Mouse (Mus musculus): ENCODE measurements around the gene Rnft2. TPM values are rescaled to one million over a fixed set of nuclear protein-coding genes. Genes with fewer than 3 reads are reported as not detected.

Gene Rnft2
- polyA plus RNA-seq, 1 experiment from 2014 or later = 2.4 TPM

GRCm38 (mm10) chr5:118260055-118260454 is 15.1 kb upstream of the Rnft2 start:
- H3K36me3 ChIP-seq (ENCODE audit: control insufficient read depth, insufficient read depth, low read length) = peaks cover 23% of the 10 kb centered on the region
- no peaks in the 10 kb centered on the region for H3K27me3 ChIP-seq (ENCODE audit: control insufficient read depth, insufficient read depth, low read length)
- H3K4me2 ChIP-seq = no peak overlapping the region
- no peak for ATAC-seq (replicated peaks; ENCODE audit: insufficient number of reproducible peaks, low FRiP score, low TSS enrichment)
- no peaks in the 10 kb centered on the region for H3K4me1 ChIP-seq (ENCODE audit: control insufficient read depth, insufficient read depth, low read length)
- no peak overlapping the region for H3K4me3 ChIP-seq (ENCODE audit: low read depth, low read length)
- no peaks in the 10 kb centered on the region for H3K9me3 ChIP-seq (replicated peaks; ENCODE audit: control insufficient read depth, low read length)
- H3K9ac ChIP-seq (ENCODE audit: low read depth, low read length) = no peak overlapping the region
- WGBS (ENCODE audit: insufficient replicate concordance) = 79% methylated on average over 10 of the region's 10 CpGs
- no peak overlapping the region for H3K27ac ChIP-seq (ENCODE audit: low read depth, low read length)

GRCm38 (mm10) chr5:118259636-118260035 is 14.7 kb upstream of the Rnft2 start:
- H3K4me3 ChIP-seq (ENCODE audit: low read depth, low read length) = no peak overlapping the region
- H3K36me3 ChIP-seq (ENCODE audit: control insufficient read depth, insufficient read depth, low read length) = peaks cover 23% of the 10 kb centered on the region
- H3K4me2 ChIP-seq = no peak overlapping the region
- no peaks in the 10 kb centered on the region for H3K4me1 ChIP-seq (ENCODE audit: control insufficient read depth, insufficient read depth, low read length)
- no peak for ATAC-seq (replicated peaks; ENCODE audit: insufficient number of reproducible peaks, low FRiP score, low TSS enrichment)
- H3K9me3 ChIP-seq (replicated peaks; ENCODE audit: control insufficient read depth, low read length) = no peaks in the 10 kb centered on the region
- whole genome bisulfite sequencing (ENCODE audit: insufficient replicate concordance) = 74% methylated on average over 6 of the region's 6 CpGs
- H3K27me3 ChIP-seq (ENCODE audit: control insufficient read depth, insufficient read depth, low read length) = no peaks in the 10 kb centered on the region
- no peak overlapping the region for H3K27ac ChIP-seq (ENCODE audit: low read depth, low read length)
- H3K9ac ChIP-seq (ENCODE audit: low read depth, low read length) = no peak overlapping the region

GRCm38 (mm10) chr5:118259152-118259551 is 14.2 kb upstream of the Rnft2 start:
- no peak overlapping the region for H3K4me2 ChIP-seq
- H3K4me3 ChIP-seq (ENCODE audit: low read depth, low read length) = no peak overlapping the region
- H3K4me1 ChIP-seq (ENCODE audit: control insufficient read depth, insufficient read depth, low read length) = no peaks in the 10 kb centered on the region
- peaks cover 23% of the 10 kb centered on the region for H3K36me3 ChIP-seq (ENCODE audit: control insufficient read depth, insufficient read depth, low read length)
- no peaks in the 10 kb centered on the region for H3K27me3 ChIP-seq (ENCODE audit: control insufficient read depth, insufficient read depth, low read length)
- ATAC-seq (replicated peaks; ENCODE audit: insufficient number of reproducible peaks, low FRiP score, low TSS enrichment) = no peak
- no peak overlapping the region for H3K27ac ChIP-seq (ENCODE audit: low read depth, low read length)
- WGBS (ENCODE audit: insufficient replicate concordance) = 76% methylated on average over 6 of the region's 6 CpGs
- no peaks in the 10 kb centered on the region for H3K9me3 ChIP-seq (replicated peaks; ENCODE audit: control insufficient read depth, low read length)
- no peak overlapping the region for H3K9ac ChIP-seq (ENCODE audit: low read depth, low read length)

- Histone ChIP-seq H3K27me3 (ENCODE audit: control insufficient read depth, insufficient read depth, low read length) (no peaks in the 10 kb centered on the region), H3K4me2 (no peak overlapping the region), H3K4me3 (ENCODE audit: low read depth, low read length) (no peak overlapping the region), H3K9ac (ENCODE audit: low read depth, low read length) (no peak overlapping the region), H3K4me1 (ENCODE audit: control insufficient read depth, insufficient read depth, low read length) (no peaks in the 10 kb centered on the region), H3K36me3 (ENCODE audit: control insufficient read depth, insufficient read depth, low read length) (peaks cover 19% of the 10 kb centered on the region), H3K9me3 (replicated peaks; ENCODE audit: control insufficient read depth, low read length) (no peaks in the 10 kb centered on the region), H3K27ac (ENCODE audit: low read depth, low read length) (no peak overlapping the region)
- 90% methylated on average over 4 of the region's 4 CpGs for WGBS (ENCODE audit: insufficient replicate concordance)
- no peak for ATAC-seq (replicated peaks; ENCODE audit: insufficient number of reproducible peaks, low FRiP score, low TSS enrichment)
These were observed 12.1 kb upstream of the Rnft2 start for GRCm38 (mm10) chr5:118256981-118257380.

GRCm38 (mm10) chr5:118253551-118253950 is 8.6 kb upstream of the Rnft2 start:
- Histone ChIP-seq H3K4me2 (no peak overlapping the region), H3K27me3 (ENCODE audit: control insufficient read depth, insufficient read depth, low read length) (no peaks in the 10 kb centered on the region), H3K9me3 (replicated peaks; ENCODE audit: control insufficient read depth, low read length) (no peaks in the 10 kb centered on the region), H3K4me3 (ENCODE audit: low read depth, low read length) (no peak overlapping the region), H3K4me1 (ENCODE audit: control insufficient read depth, insufficient read depth, low read length) (no peaks in the 10 kb centered on the region), H3K27ac (ENCODE audit: low read depth, low read length) (no peak overlapping the region), H3K9ac (ENCODE audit: low read depth, low read length) (no peak overlapping the region), H3K36me3 (ENCODE audit: control insufficient read depth, insufficient read depth, low read length) (peaks cover 8% of the 10 kb centered on the region)
- 81% methylated on average over 3 of the region's 3 CpGs for WGBS (ENCODE audit: insufficient replicate concordance)
- no peak for ATAC-seq (replicated peaks; ENCODE audit: insufficient number of reproducible peaks, low FRiP score, low TSS enrichment)

- no peak for ATAC-seq (replicated peaks; ENCODE audit: insufficient number of reproducible peaks, low FRiP score, low TSS enrichment)
- H3K4me2 ChIP-seq = no peak overlapping the region
- H3K27me3 ChIP-seq (ENCODE audit: control insufficient read depth, insufficient read depth, low read length) = no peaks in the 10 kb centered on the region
- H3K4me3 ChIP-seq (ENCODE audit: low read depth, low read length) = no peak overlapping the region
- WGBS (ENCODE audit: insufficient replicate concordance) = 88% methylated on average over 7 of the region's 7 CpGs
- no peaks in the 10 kb centered on the region for H3K9me3 ChIP-seq (replicated peaks; ENCODE audit: control insufficient read depth, low read length)
- H3K9ac ChIP-seq (ENCODE audit: low read depth, low read length) = no peak overlapping the region
- H3K4me1 ChIP-seq (ENCODE audit: control insufficient read depth, insufficient read depth, low read length) = 0 out of 2 replicates have a peak, but pooled peaks cover 3% of the 10 kb centered on the region
- H3K27ac ChIP-seq (ENCODE audit: low read depth, low read length) = no peak overlapping the region
- H3K36me3 ChIP-seq (ENCODE audit: control insufficient read depth, insufficient read depth, low read length) = no peaks in the 10 kb centered on the region; the same call in 1 of the 2 replicates
These were observed 6.1 kb upstream of the Rnft2 start for GRCm38 (mm10) chr5:118250987-118251386.

- WGBS (ENCODE audit: insufficient replicate concordance) = 84% methylated on average over 8 of the region's 8 CpGs
- no peak for ATAC-seq (replicated peaks; ENCODE audit: insufficient number of reproducible peaks, low FRiP score, low TSS enrichment)
- Histone ChIP-seq H3K27me3 (ENCODE audit: control insufficient read depth, insufficient read depth, low read length) (no peaks in the 10 kb centered on the region), H3K4me1 (ENCODE audit: control insufficient read depth, insufficient read depth, low read length) (peaks cover 11% of the 10 kb centered on the region; the same call in 1 of the 2 replicates), H3K36me3 (ENCODE audit: control insufficient read depth, insufficient read depth, low read length) (no peaks in the 10 kb centered on the region; the same call in 1 of the 2 replicates), H3K4me2 (no peak overlapping the region), H3K9me3 (replicated peaks; ENCODE audit: control insufficient read depth, low read length) (no peaks in the 10 kb centered on the region), H3K4me3 (ENCODE audit: low read depth, low read length) (no peak overlapping the region), H3K27ac (ENCODE audit: low read depth, low read length) (no peak overlapping the region), H3K9ac (ENCODE audit: low read depth, low read length) (no peak overlapping the region)
These were observed 2.5 kb upstream of the Rnft2 start for GRCm38 (mm10) chr5:118247378-118247777.

GRCm38 (mm10) chr5:118245606-118246308 is 841 bp upstream of the Rnft2 start:
- Histone ChIP-seq H3K4me1 (ENCODE audit: control insufficient read depth, insufficient read depth, low read length) (peaks cover 11% of the 10 kb centered on the region), H3K36me3 (ENCODE audit: control insufficient read depth, insufficient read depth, low read length) (no peaks in the 10 kb centered on the region; the same call in 1 of the 2 replicates), H3K27ac (ENCODE audit: low read depth, low read length) (peak overlapping the region; percentile 64), H3K27me3 (ENCODE audit: control insufficient read depth, insufficient read depth, low read length) (no peaks in the 10 kb centered on the region), H3K9ac (ENCODE audit: low read depth, low read length) (peak overlapping the region; percentile 80), H3K4me2 (peak overlapping the region; percentile 88), H3K4me3 (ENCODE audit: low read depth, low read length) (peak overlapping the region; percentile 75), H3K9me3 (replicated peaks; ENCODE audit: control insufficient read depth, low read length) (no peaks in the 10 kb centered on the region)
- ATAC-seq (replicated peaks; ENCODE audit: insufficient number of reproducible peaks, low FRiP score, low TSS enrichment) = no peak
- WGBS (ENCODE audit: insufficient replicate concordance) = 8% methylated on average over 15 of the region's 15 CpGs

GRCm38 (mm10) chr5:118239671-118240070 is 5.2 kb downstream of the Rnft2 start:
- WGBS (ENCODE audit: insufficient replicate concordance) = 78% methylated on average over 12 of the region's 12 CpGs

More at GRCm38 (mm10) chr5:118239671-118240070, 5.2 kb downstream of the Rnft2 start:
- H3K9ac ChIP-seq (ENCODE audit: low read depth, low read length) = no peak overlapping the region
- no peak for ATAC-seq (replicated peaks; ENCODE audit: insufficient number of reproducible peaks, low FRiP score, low TSS enrichment)
- H3K27me3 ChIP-seq (ENCODE audit: control insufficient read depth, insufficient read depth, low read length) = no peaks in the 10 kb centered on the region
- no peaks in the 10 kb centered on the region for H3K36me3 ChIP-seq (ENCODE audit: control insufficient read depth, insufficient read depth, low read length)
- no peak overlapping the region for H3K4me3 ChIP-seq (ENCODE audit: low read depth, low read length)
- H3K9me3 ChIP-seq (replicated peaks; ENCODE audit: control insufficient read depth, low read length) = no peaks in the 10 kb centered on the region
- H3K27ac ChIP-seq (ENCODE audit: low read depth, low read length) = no peak overlapping the region
- H3K4me2 ChIP-seq = no peak overlapping the region
- H3K4me1 ChIP-seq (ENCODE audit: control insufficient read depth, insufficient read depth, low read length) = peaks cover 4% of the 10 kb centered on the region; the same call in 1 of the 2 replicates

Data from heart, embryonic 11.5 days (tissue).